Mouse (Mus musculus): ENCODE results near the gene Fat3.

Fat3 gene

GRCm38 (mm10) chr9:15940933-15941673, 560.0 kb downstream of the Fat3 start:
- no peak for DNase-seq

- peak; percentile 33 to 35 for DNase-seq
These were observed 561.5 kb downstream of the Fat3 start for GRCm38 (mm10) chr9:15939594-15939993.

DNA sequence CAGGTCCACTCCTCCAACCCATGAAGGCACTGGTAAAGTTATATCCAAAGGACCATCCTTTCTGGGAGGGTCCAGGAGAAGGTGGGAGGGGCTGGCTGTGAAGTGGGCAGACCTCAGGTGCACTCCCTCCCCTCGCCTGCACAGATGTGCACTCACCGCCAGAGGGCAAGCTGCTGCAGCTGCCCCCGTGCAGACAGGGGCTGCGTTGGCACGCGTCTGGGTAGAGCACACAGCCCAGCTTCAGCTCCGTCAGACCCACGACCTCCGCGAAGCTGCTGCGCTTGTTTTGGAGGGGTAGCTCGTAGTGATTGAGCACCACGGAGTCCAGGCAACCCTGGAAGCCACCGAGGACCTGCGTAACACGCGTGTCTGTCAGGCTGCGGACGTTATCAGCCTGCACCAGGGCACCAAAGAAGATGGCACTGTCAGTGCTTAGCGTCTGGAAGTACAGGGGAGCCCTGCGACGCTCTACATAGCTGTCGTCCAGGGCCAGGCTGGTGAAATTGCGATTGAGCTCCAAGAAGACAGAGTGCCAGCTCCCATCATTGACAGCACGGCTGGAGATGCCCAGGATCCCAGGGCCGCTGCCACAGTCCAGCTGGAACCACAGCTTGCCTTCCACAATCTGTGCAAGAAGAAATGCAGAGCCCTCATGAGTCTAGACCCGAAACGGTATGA, 563.1 kb downstream of the Fat3 start:
- DNase-seq, result no peak

DNA sequence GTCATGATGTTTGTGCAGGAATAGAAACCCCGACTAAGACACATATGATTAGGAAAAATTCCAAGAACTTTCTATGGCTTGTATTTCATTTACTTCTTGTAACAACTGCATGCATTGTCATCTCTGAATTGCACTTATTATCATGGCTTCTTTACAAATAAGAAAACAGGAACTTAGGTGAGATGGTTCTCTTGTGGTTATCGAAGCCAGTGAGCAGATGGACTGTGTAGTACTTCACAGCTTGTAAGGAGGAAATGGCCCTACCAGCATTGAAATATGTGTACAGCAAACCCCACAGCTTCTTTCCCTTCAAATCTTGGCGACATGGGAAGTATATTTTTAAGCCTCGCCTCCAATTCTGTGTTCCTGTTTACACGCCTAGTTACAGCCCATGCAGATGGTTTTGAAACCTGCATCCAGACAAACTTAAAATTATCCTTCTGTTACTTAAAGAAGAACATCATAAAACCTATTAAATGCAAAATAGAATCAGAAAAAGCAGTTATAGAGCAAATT, 570.1 kb downstream of the Fat3 start:
- DNase-seq, result no peak

DNA sequence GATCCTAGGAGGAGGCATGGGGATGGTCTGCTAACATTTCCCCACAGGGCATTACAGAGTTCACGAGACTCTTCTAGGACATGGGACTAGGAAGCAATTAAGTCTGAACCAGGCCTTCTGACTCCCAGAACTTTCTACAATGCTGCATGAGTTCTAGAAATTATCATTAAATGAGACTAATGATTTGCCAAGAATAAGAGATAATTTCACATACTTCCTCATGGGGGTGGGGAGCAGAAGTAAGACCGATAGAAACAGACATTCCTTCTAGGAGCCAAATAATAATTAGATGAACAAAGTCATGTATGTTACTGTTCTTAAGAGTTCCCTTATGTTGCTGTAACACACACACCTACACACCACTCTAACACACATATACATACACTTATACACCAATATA, 572.8 kb downstream of the Fat3 start:
- no peak for DNase-seq

DNA sequence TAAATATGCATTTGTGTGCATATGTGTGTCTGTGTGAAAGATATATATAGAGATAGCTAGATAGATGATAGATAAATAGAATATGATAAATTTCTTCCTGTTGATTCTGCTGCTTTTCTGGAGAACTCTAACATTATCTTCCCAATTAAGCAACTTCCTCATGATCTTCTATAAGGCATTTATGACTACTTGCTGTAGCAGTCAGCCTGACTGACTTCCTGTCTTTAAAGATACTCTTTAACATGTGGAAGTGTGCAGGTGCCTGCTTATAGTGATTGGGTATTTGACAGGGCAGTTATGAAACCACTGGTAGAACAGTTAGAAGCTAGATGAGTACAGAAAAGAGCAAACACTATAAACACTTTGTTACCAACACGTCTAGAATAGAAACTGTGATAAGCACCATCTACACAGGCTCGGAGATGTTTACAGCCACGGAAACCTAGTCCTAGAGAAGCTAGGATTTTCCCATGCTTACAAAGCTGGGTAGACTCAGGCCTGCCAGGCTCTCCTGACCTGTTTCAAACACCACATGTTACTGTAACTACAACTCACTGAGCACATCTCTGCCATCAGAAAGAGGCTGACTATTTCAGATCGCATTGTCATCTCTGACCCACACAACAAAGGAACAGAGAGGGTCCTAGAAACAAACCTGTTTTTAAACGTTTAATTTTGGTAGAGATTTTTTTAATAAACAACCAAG, 573.6 kb downstream of the Fat3 start:
- no peak for DNase-seq

- no peak for DNase-seq
These were observed 575.8 kb downstream of the Fat3 start for GRCm38 (mm10) chr9:15925237-15925636.

GRCm38 (mm10) chr9:15920271-15920670, 580.8 kb downstream of the Fat3 start:
- no peak for DNase-seq

DNA sequence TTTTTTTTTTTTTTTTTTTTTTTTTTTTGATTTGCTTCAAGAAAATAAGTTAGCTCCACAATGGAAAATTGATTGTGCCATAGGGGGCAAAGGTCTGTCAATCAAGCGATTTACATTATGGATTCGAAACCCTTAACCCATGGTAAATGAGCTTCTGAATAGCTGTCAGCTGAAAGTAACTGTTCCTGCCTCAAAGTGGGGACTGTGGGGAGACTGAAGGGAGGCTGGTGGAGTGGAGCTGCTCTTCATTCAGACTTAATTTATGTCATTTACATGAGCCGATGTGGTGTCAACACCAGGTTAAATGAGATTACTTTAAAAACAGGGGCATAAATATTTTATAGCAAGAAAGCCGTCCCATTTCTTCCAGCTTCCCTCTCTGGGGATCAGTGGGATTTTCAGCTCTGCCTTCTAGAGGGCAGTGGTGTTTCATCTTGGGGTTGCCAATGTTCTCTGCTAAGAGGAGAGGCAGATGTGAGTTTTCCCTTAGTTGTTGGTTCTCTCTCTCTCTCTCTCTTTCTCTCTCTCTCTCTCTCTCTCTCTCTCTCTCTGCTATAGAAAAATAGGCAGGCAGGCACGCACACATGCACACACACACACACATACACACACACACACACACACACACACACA, 581.6 kb downstream of the Fat3 start:
- DNase-seq, result peak; percentile 9 to 28

DNA sequence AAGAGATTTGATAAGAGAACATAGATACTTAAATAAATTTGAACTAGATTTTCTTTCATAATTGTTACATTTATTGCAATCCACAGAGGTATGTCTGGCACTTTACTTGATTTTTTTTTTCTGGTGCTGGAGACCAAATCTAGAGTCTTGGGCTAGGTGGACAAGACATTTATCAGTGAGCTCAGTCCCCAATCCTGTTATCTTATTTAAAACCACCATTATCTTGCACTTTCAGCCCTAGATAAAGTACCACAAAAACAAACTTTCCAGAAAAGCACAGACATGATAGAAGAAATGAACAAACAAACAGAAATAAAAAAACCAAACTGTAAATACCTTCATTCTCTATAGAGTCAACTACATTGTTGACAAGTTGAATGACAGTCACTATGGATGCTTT, 584.5 kb downstream of the Fat3 start:
- no peak for DNase-seq

GRCm38 (mm10) chr9:15912735-15913134, 588.4 kb downstream of the Fat3 start:
- no peak for DNase-seq

DNA sequence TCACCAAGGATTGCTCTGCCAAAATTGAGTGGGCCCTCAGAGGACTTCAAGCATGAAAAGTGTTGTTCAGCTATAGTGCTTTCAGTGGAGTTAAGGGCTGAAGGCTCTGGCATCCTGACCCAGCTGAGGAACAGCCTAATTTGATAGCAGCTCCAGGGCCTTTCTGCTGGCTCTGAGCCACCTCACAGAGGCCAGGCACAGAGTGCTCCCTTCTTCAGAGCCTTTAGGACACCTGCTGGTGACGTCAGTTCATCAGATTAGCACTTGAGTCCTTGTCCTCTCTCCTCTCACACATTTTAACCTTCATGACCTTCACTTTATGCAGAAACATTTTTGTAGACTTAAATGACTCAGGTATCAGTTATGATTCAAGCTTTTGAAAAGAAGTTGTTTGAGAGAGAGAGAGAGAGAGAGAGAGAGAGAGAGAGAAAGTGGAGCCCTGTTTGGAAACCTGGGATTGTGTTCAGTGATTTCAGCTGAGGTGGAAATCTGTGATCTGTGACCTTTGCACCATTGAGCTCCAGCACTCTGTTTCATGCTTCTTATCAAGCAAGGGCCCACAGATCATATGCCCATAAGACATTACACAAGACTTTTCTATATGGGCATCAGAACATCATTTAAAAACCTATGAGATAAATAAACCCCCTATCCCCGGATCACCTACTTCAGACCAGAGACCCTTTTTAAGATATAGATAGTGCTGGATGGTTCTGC, 591.5 kb downstream of the Fat3 start:
- DNase-seq, result no peak

- DNase-seq, result no peak
These were observed 596.9 kb downstream of the Fat3 start for GRCm38 (mm10) chr9:15903948-15904750.

DNA sequence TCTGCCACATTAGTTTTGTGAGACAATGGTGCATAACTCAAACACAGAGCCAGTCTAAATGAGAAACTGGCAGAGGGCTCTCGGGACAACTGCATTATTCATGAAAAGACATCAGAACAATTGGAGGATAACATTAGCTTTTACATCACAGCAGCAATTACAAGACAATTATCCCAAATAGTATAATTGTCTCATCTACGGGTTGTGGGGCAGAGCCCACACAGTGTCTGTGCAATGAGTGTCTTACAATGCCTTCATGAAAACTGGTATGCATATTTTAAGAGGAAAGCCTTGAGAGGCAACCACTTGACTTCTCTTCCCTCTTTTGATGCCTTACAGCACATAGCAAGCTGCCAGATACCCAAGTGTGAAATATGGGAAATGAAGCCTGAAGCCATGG, 603.0 kb downstream of the Fat3 start:
- no peak for DNase-seq

GRCm38 (mm10) chr9:15886756-15887155, 614.3 kb downstream of the Fat3 start:
- DNase-seq, result no peak

GRCm38 (mm10) chr9:15880754-15881153, 620.3 kb downstream of the Fat3 start:
- DNase-seq, result no peak

GRCm38 (mm10) chr9:15880160-15880603, 620.9 kb downstream of the Fat3 start:
- peak; percentile 44 to 51 for DNase-seq

DNA sequence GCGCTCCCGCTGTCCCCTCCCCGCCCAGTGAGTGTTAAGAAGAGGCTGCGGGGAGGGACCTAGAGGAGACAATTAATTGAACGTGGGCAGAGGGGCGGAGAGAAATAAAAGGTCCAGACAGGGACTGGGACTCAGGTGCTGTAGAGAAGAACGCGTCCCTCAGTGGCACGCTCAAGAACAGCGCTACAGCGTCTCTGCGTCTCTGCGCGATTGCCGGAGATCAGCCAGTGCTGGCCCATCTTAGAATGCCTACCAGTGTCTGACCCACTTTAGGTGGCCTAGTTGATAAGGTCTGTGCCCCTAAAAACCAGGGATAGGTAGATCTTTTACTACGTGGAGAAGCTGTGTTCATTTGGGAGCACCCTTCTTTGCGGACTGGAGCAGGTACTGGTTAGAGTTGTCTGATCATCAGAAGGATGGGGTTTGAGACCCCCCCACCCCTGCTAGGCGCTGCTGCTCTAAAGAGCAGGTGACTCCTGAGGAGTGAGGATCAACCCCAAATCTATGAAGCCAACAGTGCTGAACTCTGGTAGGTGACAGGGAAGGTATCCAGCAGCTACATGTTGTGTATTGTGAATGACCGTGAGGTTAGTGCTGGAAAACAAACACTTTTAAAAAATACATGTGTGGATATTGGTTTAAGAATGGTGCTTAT, 626.5 kb downstream of the Fat3 start, which contains the start of gene Mtnr1b:
Gene Mtnr1b, minus strand, starts transcription at position 51 of the 655 bp plus-strand sequence.
- DNase-seq, result no peak

DNA sequence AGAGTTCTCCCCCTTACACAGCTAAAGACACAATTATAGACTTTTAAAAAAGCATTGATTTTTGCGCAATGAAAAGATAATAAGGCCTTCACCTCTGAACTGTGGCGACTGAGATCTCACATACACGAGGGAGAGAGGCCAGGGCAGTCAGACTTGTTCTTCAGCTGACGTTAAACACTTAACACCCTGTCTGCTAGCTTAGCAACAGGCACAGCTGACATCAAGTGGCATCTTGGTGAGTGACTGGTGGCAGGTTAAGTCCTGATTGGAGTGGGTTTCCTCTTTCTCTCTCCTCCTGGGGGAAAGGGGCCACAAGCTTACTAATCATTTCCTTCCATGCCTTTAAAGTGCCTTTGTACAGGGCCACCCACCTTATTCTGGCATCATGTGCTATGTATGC, 631.1 kb downstream of the Fat3 start:
- no peak for DNase-seq

DNA sequence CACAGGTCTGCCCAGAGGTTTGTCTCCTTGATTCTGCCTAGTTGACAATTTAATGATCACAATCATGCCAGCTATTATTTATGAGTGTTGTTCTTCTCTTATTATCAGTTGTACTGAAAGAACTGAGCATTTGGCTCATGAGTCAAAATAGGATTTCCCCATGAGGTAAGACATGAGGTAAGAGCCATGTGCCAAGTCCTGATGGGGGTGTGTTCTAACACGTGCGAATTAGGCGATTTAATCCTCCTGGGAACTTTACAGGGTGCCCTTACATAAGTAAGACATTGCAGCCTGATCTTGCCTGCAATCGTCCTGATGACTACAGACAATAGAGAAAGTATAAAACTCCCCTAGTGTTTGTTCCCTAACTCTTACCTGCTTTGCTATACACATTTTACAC, 631.6 kb downstream of the Fat3 start:
- DNase-seq, result no peak
